Mouse (Mus musculus) CH12.LX (cell line): ENCODE results near the gene Ralgps2.

Experiments used
- CTCF ChIP-seq, 2 experiments: IDR thresholded peaks in 1 of 2; conservative IDR thresholded peaks in 1 of 2; 2 replicates each; pipeline ENCODE4 v1.5.1; 2011 to 2012; ENCODE audit warnings: low read depth in 2 of 2, low read length in 2 of 2, improper control_type of control experiment in 1 of 2, inconsistent platforms in 1 of 2, mild to moderate bottlenecking in 1 of 2, moderate library complexity in 1 of 2
- ELF1 ChIP-seq: IDR thresholded peaks from 2 replicates; pipeline ENCODE4 v1.6.1; 2014; ENCODE audit warnings: low read depth, mild to moderate bottlenecking, inconsistent platforms, low read length, improper control_type of control experiment
- MAX ChIP-seq: IDR thresholded peaks from 2 replicates; pipeline ENCODE4 v1.6.1; 2011; ENCODE audit warnings: low read length, improper control_type of control experiment
- POLR2A ChIP-seq: IDR thresholded peaks from 2 replicates; pipeline ENCODE4 v1.6.1; 2011; ENCODE audit warnings: low read depth, mild to moderate bottlenecking, improper control_type of control experiment, low read length

GRCm38 (mm10) chr1:156781971-156782850 is 157.2 kb downstream of the Ralgps2 start:
- no peak for TF ChIP-seq ELF1
- no peak for TF ChIP-seq CTCF (conservative IDR thresholded peaks at IDR 0.05 in 1 of 2, IDR thresholded peaks at IDR 0.05 in 1 of 2; ENCODE audit: low read depth in 2 of 2, low read length in 2 of 2)
- TF ChIP-seq POLR2A: no peak
- no peak for TF ChIP-seq MAX
